Mouse (Mus musculus) C2C12 (cell line): ENCODE results near the gene Lrch1.

Source experiments
- CEBPB ChIP-seq: IDR thresholded peaks from one replicate; pipeline ENCODE4 v1.6.1; 2011; ENCODE audit warnings: low read depth, mild to moderate bottlenecking, control low read depth, moderate library complexity
- CTCF ChIP-seq: IDR thresholded peaks from one replicate; pipeline ENCODE4 v1.5.1; 2011; ENCODE audit not compliant: control insufficient read depth, insufficient read depth, insufficient read length
- MYOD1 ChIP-seq: IDR thresholded peaks from one replicate; pipeline ENCODE4 v1.6.1; 2011; ENCODE audit warnings: low read depth; ENCODE audit not compliant: control insufficient read depth, insufficient read length
- USF1 ChIP-seq: IDR thresholded peaks from one replicate; pipeline ENCODE4 v1.6.1; 2011; ENCODE audit warnings: low read depth, mild to moderate bottlenecking, control low read depth, moderate library complexity

DNA sequence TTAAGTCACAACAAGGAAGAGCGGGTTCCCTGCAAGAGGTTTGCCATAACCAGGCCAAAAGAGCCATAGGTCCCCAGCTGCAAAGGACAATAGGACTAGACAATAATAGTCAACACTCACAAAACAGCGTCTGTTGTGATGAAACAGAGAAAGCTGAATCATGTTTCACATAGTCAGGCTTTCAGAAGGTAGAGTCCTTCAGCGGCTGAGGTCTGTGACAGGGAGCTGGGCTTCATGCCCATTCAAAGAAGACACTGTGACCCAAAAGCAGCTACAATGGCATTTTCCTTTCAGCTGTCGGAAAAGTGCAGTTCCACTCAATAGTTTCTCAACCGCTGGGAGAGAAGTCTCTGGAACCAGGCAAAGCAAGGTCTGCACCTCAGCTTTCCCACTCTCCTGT lies 48.7 kb downstream of the Lrch1 start:
- no peak for TF ChIP-seq CTCF
- no peak for TF ChIP-seq CEBPB
- TF ChIP-seq USF1: no peak
- no peak for TF ChIP-seq MYOD1
